In genomic region chr7:25644631-25645030, GRCm38 (mm10) we compare ENCODE assay signal across 22 mouse cellular contexts. TPM values are rescaled to one million over a fixed set of nuclear protein-coding genes. Genes with fewer than 3 reads are reported as not detected.
DNase-seq lines count a peak whose midpoint lies in the region; ATAC-seq lines count a peak whose summit lies in the region.
"Had no signal": no experiment of that assay in that cellular context is flagged by ENCODE, and none has a peak within 500 bp of the region (broad histone marks: within the 10 kb centered on the region; RNA-seq: fewer than 3 reads in every experiment).

No protein-coding gene starts in this region.

- peak overlapping the region; percentile 32; the same call in 1 of the 2 replicates for H3K27ac ChIP-seq in kidney, embryonic 16.5 days (ENCODE audit: low read length)
- H3K27ac ChIP-seq: embryonic facial prominence, embryonic 12.5 days; forebrain, embryonic 15.5 days; heart, embryonic 10.5 days; hindbrain, embryonic 13.5 days; limb, embryonic 12.5 days; liver, embryonic 12.5 days had no signal

- no peak overlapping the region for H3K4me3 ChIP-seq in kidney, embryonic 16.5 days (ENCODE audit: low read length)
- H3K4me3 ChIP-seq: embryonic facial prominence, embryonic 12.5 days; forebrain, embryonic 15.5 days; heart, embryonic 10.5 days; hindbrain, embryonic 13.5 days; limb, embryonic 12.5 days; liver, embryonic 12.5 days had no signal

- no peak for ATAC-seq in kidney, embryonic 16.5 days (ENCODE audit: low FRiP score, low TSS enrichment)
- peak; percentile 36 for ATAC-seq in megakaryocyte, adult 5-6 weeks (ENCODE audit: poor library complexity, severe bottlenecking)
- ATAC-seq: forebrain, embryonic 15.5 days; inflammation-experienced regulatory T-cells, adult 6 months; liver, embryonic 12.5 days had no signal

- 0 out of 2 replicates have a peak, but pooled peaks cover 2% of the 10 kb centered on the region for H3K36me3 ChIP-seq in kidney, embryonic 16.5 days (ENCODE audit: insufficient read depth, low read length)
- H3K36me3 ChIP-seq: forebrain, embryonic 15.5 days had no signal

- no peak overlapping the region for H3K9ac ChIP-seq in kidney, embryonic 16.5 days (replicated peaks; ENCODE audit: low read length)
- H3K9ac ChIP-seq: embryonic facial prominence, embryonic 12.5 days; forebrain, embryonic 15.5 days; hindbrain, embryonic 13.5 days; limb, embryonic 12.5 days; liver, embryonic 12.5 days had no signal

- H3K4me2 ChIP-seq in kidney, embryonic 16.5 days (replicated peaks; ENCODE audit: low read depth, low read length): no peak overlapping the region
- H3K4me2 ChIP-seq: embryonic facial prominence, embryonic 12.5 days; forebrain, embryonic 15.5 days; hindbrain, embryonic 13.5 days; limb, embryonic 12.5 days; liver, embryonic 12.5 days had no signal

- WGBS in kidney, embryonic 16.5 days: 32% methylated on average over 4 of the region's 4 CpGs

- no peak for DNase-seq in kidney, postnatal 10 days
- DNase-seq in 416B (ENCODE audit: low read depth): peak; percentile 75
- peak; percentile 22 for DNase-seq in Muller cell, postnatal 12 days (ENCODE audit: inconsistent ontology term)
- DNase-seq in heart, adult 11 months: no peak
- no peak for DNase-seq in right cerebral cortex, postnatal 4 days
- DNase-seq: adrenal gland, postnatal 36 days; cerebellum, adult 18-20 months; gastrocnemius, postnatal 25 days; heart, postnatal 14 days; lung, adult 2 months had no signal

- H3K4me1 ChIP-seq in kidney, embryonic 16.5 days (ENCODE audit: insufficient read depth, low read length): peaks cover 5% of the 10 kb centered on the region; the same call in 1 of the 2 replicates
- H3K4me1 ChIP-seq: embryonic facial prominence, embryonic 12.5 days; heart, embryonic 10.5 days; hindbrain, embryonic 13.5 days; limb, embryonic 12.5 days had no signal

- H3K9me3 ChIP-seq in kidney, embryonic 16.5 days (ENCODE audit: low read length): no peaks in the 10 kb centered on the region
- H3K9me3 ChIP-seq: embryonic facial prominence, embryonic 12.5 days; forebrain, embryonic 15.5 days; heart, embryonic 10.5 days; hindbrain, embryonic 13.5 days; limb, embryonic 12.5 days had no signal

- H3K27me3 ChIP-seq in kidney, embryonic 16.5 days (ENCODE audit: insufficient read depth, low read length): no peaks in the 10 kb centered on the region
- H3K27me3 ChIP-seq: embryonic facial prominence, embryonic 12.5 days; forebrain, embryonic 15.5 days; hindbrain, embryonic 13.5 days; limb, embryonic 12.5 days; liver, embryonic 12.5 days had no signal

RNA-seq across cellular contexts. Expression of gene Bckdha, which starts 14.2 kb away (rescaled TPM):
- 90.3 and 91.7 TPM in 2 replicates for polyA plus RNA-seq in kidney, embryonic 16.5 days (2015; fragmentation: Nextera tagmentation; extraction: Ambion mirVana)
- 40.4 TPM in 2 replicates for total RNA-seq in megakaryocyte, adult 5-6 weeks (2015)
- total RNA-seq in megakaryocyte, adult 5-6 weeks (2017): 39.9 and 50.1 TPM in 2 replicates

RNA-seq across cellular contexts. Expression of gene Exosc5, which starts 14.3 kb away (rescaled TPM):
- 90.0 and 92.6 TPM in 2 replicates for polyA plus RNA-seq in kidney, embryonic 16.5 days (2015; fragmentation: Nextera tagmentation; extraction: Ambion mirVana)
- 31.5 and 33.7 TPM in 2 replicates for total RNA-seq in megakaryocyte, adult 5-6 weeks (2015)
- 19.4 and 20.9 TPM in 2 replicates for total RNA-seq in megakaryocyte, adult 5-6 weeks (2017)

RNA-seq across cellular contexts. Expression of gene B3gnt8, which starts 18.2 kb away (rescaled TPM):
- 14.2 and 15.0 TPM in 2 replicates for polyA plus RNA-seq in kidney, embryonic 16.5 days (2015; fragmentation: Nextera tagmentation; extraction: Ambion mirVana)
- 18.3 and 18.4 TPM in 2 replicates for total RNA-seq in megakaryocyte, adult 5-6 weeks (2015)
- total RNA-seq in megakaryocyte, adult 5-6 weeks (2017): 27.0 and 34.3 TPM in 2 replicates

RNA-seq across cellular contexts. Expression of gene Dmac2, which starts 25.4 kb away (rescaled TPM):
- 61.8 and 64.7 TPM in 2 replicates for polyA plus RNA-seq in kidney, embryonic 16.5 days (2015; fragmentation: Nextera tagmentation; extraction: Ambion mirVana)
- total RNA-seq in megakaryocyte, adult 5-6 weeks (2015): 18.7 and 19.8 TPM in 2 replicates
- total RNA-seq in megakaryocyte, adult 5-6 weeks (2017): 29.5 and 36.7 TPM in 2 replicates

RNA-seq across cellular contexts. Expression of gene Erich4, which starts 28.9 kb away (rescaled TPM):
- polyA plus RNA-seq in kidney, embryonic 16.5 days (2015; fragmentation: Nextera tagmentation; extraction: Ambion mirVana): 4.5 and 5.5 TPM in 2 replicates
- total RNA-seq in megakaryocyte, adult 5-6 weeks (2015): not detected in 2 replicates
- total RNA-seq in megakaryocyte, adult 5-6 weeks (2017): not detected in 2 replicates
- total RNA-seq: adrenal gland, postnatal 36 days; ES-E14; gastrocnemius, postnatal 25 days had no signal
- polyA plus RNA-seq: embryonic facial prominence, embryonic 12.5 days; forebrain, embryonic 15.5 days; heart, embryonic 10.5 days; hindbrain, embryonic 13.5 days; inflammation-experienced regulatory T-cells, adult 6 months; limb, embryonic 12.5 days; lung, adult 2 months; neural tube, embryonic 11.5 days; testis, adult 2 months had no signal

Comparison
In these comparisons a context has a peak if more than half of its experiments do, and no peak if none do; other contexts are left out.
1. DNase-seq: peak in 416B (single experiment) and Muller cell, postnatal 12 days (single experiment); none in kidney, postnatal 10 days (single experiment), heart, adult 11 months (single experiment) and right cerebral cortex, postnatal 4 days (single experiment).